Mouse (Mus musculus): ENCODE results near the gene Thada.

The Thada gene

GRCm38 (mm10) chr17:84342299-84342817 lies 123.6 kb downstream of the Thada start:
- no peak for DNase-seq (ENCODE audit: low read depth)

GRCm38 (mm10) chr17:84341686-84342085 lies 124.3 kb downstream of the Thada start:
- no peak for DNase-seq (ENCODE audit: low read depth)

- DNase-seq (ENCODE audit: low read depth), result no peak
Measured at GRCm38 (mm10) chr17:84340574-84340973, 125.4 kb downstream of the Thada start.

- DNase-seq (ENCODE audit: low read depth), result no peak
Measured at GRCm38 (mm10) chr17:84335996-84336395, 130.0 kb downstream of the Thada start.

GRCm38 (mm10) chr17:84335076-84335475 lies 130.9 kb downstream of the Thada start:
- DNase-seq (ENCODE audit: low read depth), result no peak

- no peak for DNase-seq (ENCODE audit: low read depth)
Measured at GRCm38 (mm10) chr17:84334241-84335014, 131.6 kb downstream of the Thada start.

- no peak for DNase-seq (ENCODE audit: low read depth)
Measured at GRCm38 (mm10) chr17:84332940-84333339, 133.1 kb downstream of the Thada start.

- no peak for DNase-seq (ENCODE audit: low read depth)
Measured at GRCm38 (mm10) chr17:84330986-84331385, 135.0 kb downstream of the Thada start.

- no peak for DNase-seq (ENCODE audit: low read depth)
Measured at GRCm38 (mm10) chr17:84330506-84330905, 135.5 kb downstream of the Thada start.

GRCm38 (mm10) chr17:84329906-84330470 lies 136.0 kb downstream of the Thada start:
- no peak for DNase-seq (ENCODE audit: low read depth)

- DNase-seq (ENCODE audit: low read depth), result no peak
Measured at GRCm38 (mm10) chr17:84328526-84328925, 137.5 kb downstream of the Thada start.

- no peak for DNase-seq (ENCODE audit: low read depth)
Measured at GRCm38 (mm10) chr17:84327051-84327925, 138.7 kb downstream of the Thada start.

GRCm38 (mm10) chr17:84322176-84322575 lies 143.8 kb downstream of the Thada start:
- no peak for DNase-seq (ENCODE audit: low read depth)

GRCm38 (mm10) chr17:84321351-84321750 lies 144.7 kb downstream of the Thada start:
- no peak for DNase-seq (ENCODE audit: low read depth)

- no peak for DNase-seq (ENCODE audit: low read depth)
Measured at GRCm38 (mm10) chr17:84320576-84320975, 145.4 kb downstream of the Thada start.

GRCm38 (mm10) chr17:84314341-84314740 lies 151.7 kb downstream of the Thada start:
- DNase-seq (ENCODE audit: low read depth), result no peak

GRCm38 (mm10) chr17:84313494-84313893 lies 152.5 kb downstream of the Thada start:
- DNase-seq (ENCODE audit: low read depth), result no peak

GRCm38 (mm10) chr17:84306151-84306550 lies 159.9 kb downstream of the Thada start:
- no peak for DNase-seq (ENCODE audit: low read depth)

GRCm38 (mm10) chr17:84305074-84305473 lies 160.9 kb downstream of the Thada start:
- DNase-seq (ENCODE audit: low read depth), result no peak

- DNase-seq (ENCODE audit: low read depth), result no peak
Measured at GRCm38 (mm10) chr17:84304141-84304540, 161.9 kb downstream of the Thada start.

GRCm38 (mm10) chr17:84297976-84298375 lies 168.0 kb downstream of the Thada start:
- DNase-seq (ENCODE audit: low read depth), result no peak

GRCm38 (mm10) chr17:84293221-84293620 lies 172.8 kb downstream of the Thada start:
- no peak for DNase-seq (ENCODE audit: low read depth)
